Mouse (Mus musculus): ENCODE measurements around the gene Mbnl2. TPM values are rescaled to one million over a fixed set of nuclear protein-coding genes. Genes with fewer than 3 reads are reported as not detected.

Mbnl2 gene
- polyA plus RNA-seq, 1 experiment: 43.0 TPM

GRCm38 (mm10) chr14:120463938-120464727 is 188.7 kb downstream of the Mbnl2 start:
- H3K27me3 ChIP-seq (replicated peaks): no peaks in the 10 kb centered on the region
- H3K4me1 ChIP-seq: peaks cover 46% of the 10 kb centered on the region
- H3K4me3 ChIP-seq (replicated peaks): no peak overlapping the region
- H3K9me3 ChIP-seq: no peaks in the 10 kb centered on the region
- no peaks in the 10 kb centered on the region for H3K36me3 ChIP-seq (replicated peaks; ENCODE audit: low read length)
- TF ChIP-seq FLI1 (IDR thresholded peaks at IDR 0.05; ENCODE audit: low read length): no peak
- TF ChIP-seq GATA1 (IDR thresholded peaks at IDR 0.05; ENCODE audit: borderline replicate concordance, low read length): no peak

- H3K9me3 ChIP-seq: peaks cover 13% of the 10 kb centered on the region
- H3K4me1 ChIP-seq: peaks cover 55% of the 10 kb centered on the region
- no peak overlapping the region for H3K4me3 ChIP-seq (replicated peaks)
- no peak for TF ChIP-seq FLI1 (IDR thresholded peaks at IDR 0.05; ENCODE audit: low read length)
- TF ChIP-seq GATA1 (IDR thresholded peaks at IDR 0.05; ENCODE audit: borderline replicate concordance, low read length): no peak
- H3K36me3 ChIP-seq (replicated peaks; ENCODE audit: low read length): peaks cover 9% of the 10 kb centered on the region
- no peaks in the 10 kb centered on the region for H3K27me3 ChIP-seq (replicated peaks)
Measured at GRCm38 (mm10) chr14:120466816-120467215, 191.3 kb downstream of the Mbnl2 start.

GRCm38 (mm10) chr14:120469126-120469790 is 193.8 kb downstream of the Mbnl2 start:
- Histone ChIP-seq H3K4me3 (replicated peaks) (no peak overlapping the region), H3K36me3 (replicated peaks; ENCODE audit: low read length) (peaks cover 19% of the 10 kb centered on the region), H3K4me1 (peaks cover 66% of the 10 kb centered on the region), H3K27me3 (replicated peaks) (no peaks in the 10 kb centered on the region), H3K9me3 (peaks cover 13% of the 10 kb centered on the region)
- TF ChIP-seq GATA1 (IDR thresholded peaks at IDR 0.05; ENCODE audit: borderline replicate concordance, low read length) (no peak), FLI1 (IDR thresholded peaks at IDR 0.05; ENCODE audit: low read length) (no peak)

DNA sequence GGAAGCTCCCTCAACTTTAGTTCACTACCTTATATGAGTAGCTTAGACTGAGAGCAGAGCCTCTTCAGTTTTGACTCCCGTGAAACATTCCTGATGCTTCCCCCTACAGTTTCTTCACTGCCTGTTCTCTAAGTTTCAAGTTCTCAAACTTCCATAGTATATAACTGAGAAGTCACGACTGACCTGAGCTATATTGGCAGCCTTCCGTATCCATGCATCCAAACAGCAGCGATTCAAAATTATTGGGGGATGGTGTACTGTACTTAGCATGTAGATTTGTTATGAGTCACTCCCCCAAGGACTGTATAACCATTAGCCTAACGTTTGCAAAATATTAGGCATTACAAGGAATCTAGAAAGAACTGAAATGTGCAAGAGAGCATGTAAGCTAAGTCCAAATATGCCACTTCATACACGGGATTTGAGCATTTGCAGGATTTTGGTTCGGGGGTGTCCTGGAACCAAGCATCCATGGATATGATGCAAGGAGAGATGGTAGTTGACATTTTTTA is 200.8 kb downstream of the Mbnl2 start:
- H3K4me3 ChIP-seq (replicated peaks): peak overlapping the region; percentile 100
- H3K9me3 ChIP-seq: peaks cover 4% of the 10 kb centered on the region; the same call in 1 of the 2 replicates
- H3K4me1 ChIP-seq: peaks cover 54% of the 10 kb centered on the region
- TF ChIP-seq FLI1 (IDR thresholded peaks at IDR 0.05; ENCODE audit: low read length) (no peak), GATA1 (IDR thresholded peaks at IDR 0.05; ENCODE audit: borderline replicate concordance, low read length) (no peak)
- no peaks in the 10 kb centered on the region for H3K27me3 ChIP-seq (replicated peaks)
- H3K36me3 ChIP-seq (replicated peaks; ENCODE audit: low read length): peaks cover 24% of the 10 kb centered on the region

GRCm38 (mm10) chr14:120477288-120477981 is 202.0 kb downstream of the Mbnl2 start:
- no peak for TF ChIP-seq FLI1 (IDR thresholded peaks at IDR 0.05; ENCODE audit: low read length)
- no peak for TF ChIP-seq GATA1 (IDR thresholded peaks at IDR 0.05; ENCODE audit: borderline replicate concordance, low read length)
- Histone ChIP-seq H3K4me3 (replicated peaks) (peak overlapping the region; percentile 100), H3K36me3 (replicated peaks; ENCODE audit: low read length) (peaks cover 30% of the 10 kb centered on the region), H3K4me1 (peaks cover 57% of the 10 kb centered on the region), H3K9me3 (peaks cover 4% of the 10 kb centered on the region; the same call in 1 of the 2 replicates), H3K27me3 (replicated peaks) (no peaks in the 10 kb centered on the region)

GRCm38 (mm10) chr14:120477982-120478568 is 202.6 kb downstream of the Mbnl2 start, which contains the start of gene Rap2a:
Gene Rap2a, plus strand, starts transcription at chr14:120478444.
- Histone ChIP-seq H3K27me3 (replicated peaks) (no peaks in the 10 kb centered on the region), H3K4me1 (peaks cover 58% of the 10 kb centered on the region), H3K36me3 (replicated peaks; ENCODE audit: low read length) (peaks cover 32% of the 10 kb centered on the region), H3K4me3 (replicated peaks) (peak within 1 kb of the TSS; percentile 100), H3K9me3 (peaks cover 5% of the 10 kb centered on the region; the same call in 1 of the 2 replicates)
- TF ChIP-seq FLI1 (IDR thresholded peaks at IDR 0.05; ENCODE audit: low read length): no peak
- TF ChIP-seq GATA1 (IDR thresholded peaks at IDR 0.05; ENCODE audit: borderline replicate concordance, low read length): no peak

DNA sequence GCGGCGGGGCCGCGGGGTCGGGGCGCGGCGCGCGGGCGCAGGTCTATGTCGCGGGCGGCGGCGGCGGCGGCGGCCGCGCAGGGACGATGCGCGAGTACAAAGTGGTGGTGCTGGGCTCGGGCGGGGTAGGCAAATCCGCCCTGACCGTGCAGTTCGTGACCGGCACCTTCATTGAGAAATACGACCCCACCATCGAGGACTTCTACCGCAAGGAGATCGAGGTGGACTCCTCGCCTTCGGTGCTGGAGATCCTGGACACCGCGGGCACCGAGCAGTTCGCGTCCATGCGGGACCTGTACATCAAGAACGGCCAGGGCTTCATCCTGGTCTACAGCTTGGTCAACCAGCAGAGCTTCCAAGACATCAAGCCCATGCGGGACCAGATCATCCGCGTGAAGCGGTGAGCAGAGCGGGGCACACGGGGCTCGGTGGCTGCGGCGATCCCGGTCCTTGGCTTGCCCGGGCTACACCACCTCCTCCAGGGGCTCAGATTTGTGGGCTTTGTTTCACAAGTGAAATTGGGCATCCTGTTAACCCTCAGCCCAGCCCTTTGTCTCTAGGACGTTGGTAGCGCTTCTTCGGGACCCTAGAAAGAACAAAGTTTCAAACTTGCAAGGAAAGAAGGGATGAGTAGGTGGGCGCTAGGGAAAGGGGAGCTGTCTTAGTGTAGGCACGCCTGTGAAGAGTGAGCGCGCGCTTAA is 203.3 kb downstream of the Mbnl2 start:
- Histone ChIP-seq H3K4me3 (replicated peaks) (peak overlapping the region; percentile 100), H3K36me3 (replicated peaks; ENCODE audit: low read length) (peaks cover 33% of the 10 kb centered on the region), H3K9me3 (peaks cover 5% of the 10 kb centered on the region; the same call in 1 of the 2 replicates), H3K27me3 (replicated peaks) (no peaks in the 10 kb centered on the region), H3K4me1 (peaks cover 59% of the 10 kb centered on the region)
- TF ChIP-seq FLI1 (IDR thresholded peaks at IDR 0.05; ENCODE audit: low read length) (no peak), GATA1 (IDR thresholded peaks at IDR 0.05; ENCODE audit: borderline replicate concordance, low read length) (no peak)

DNA sequence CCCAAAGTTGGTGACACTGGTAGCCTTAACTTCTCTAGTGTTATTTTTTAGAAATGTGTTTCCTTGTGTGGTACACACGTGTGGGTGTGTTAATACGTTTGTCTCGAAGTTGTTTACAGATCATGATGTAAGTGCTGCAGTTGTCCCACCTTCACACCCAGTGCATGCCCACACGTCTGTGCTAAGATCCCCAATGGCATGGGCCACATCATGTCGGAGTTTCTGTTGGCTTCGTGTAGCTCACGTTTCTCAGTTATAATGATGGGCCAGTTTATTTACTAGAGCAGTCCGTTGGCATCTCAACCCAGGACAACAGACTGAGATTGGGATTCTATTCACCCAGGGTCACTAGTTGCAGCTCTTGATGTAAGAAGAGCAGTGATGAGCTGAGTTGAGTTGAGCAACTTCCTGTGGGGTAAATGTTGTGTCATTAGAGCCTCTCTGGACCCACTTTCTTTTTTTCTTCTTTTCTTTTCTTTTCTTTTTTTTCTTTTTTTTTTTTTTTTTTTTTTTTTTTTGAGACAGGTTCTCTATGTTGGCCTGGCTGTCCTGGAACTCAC is 205.0 kb downstream of the Mbnl2 start:
- H3K9me3 ChIP-seq: peaks cover 5% of the 10 kb centered on the region; the same call in 1 of the 2 replicates
- no peak for TF ChIP-seq GATA1 (IDR thresholded peaks at IDR 0.05; ENCODE audit: borderline replicate concordance, low read length)
- TF ChIP-seq FLI1 (IDR thresholded peaks at IDR 0.05; ENCODE audit: low read length): no peak
- H3K27me3 ChIP-seq (replicated peaks): no peaks in the 10 kb centered on the region
- peak overlapping the region; percentile 100 for H3K4me3 ChIP-seq (replicated peaks)
- H3K4me1 ChIP-seq: peaks cover 67% of the 10 kb centered on the region
- peaks cover 48% of the 10 kb centered on the region for H3K36me3 ChIP-seq (replicated peaks; ENCODE audit: low read length)

All from megakaryocyte, embryonic 14.5 days (primary cell).